Mouse (Mus musculus) cortical plate, adult 2 months (tissue): Measurements from ENCODE around the gene Sirpa.

Source experiments
- CTCF ChIP-seq: fragments of 200-500 bp; IDR thresholded peaks from 2 replicates; pipeline ENCODE4 v1.5.1; 2011; ENCODE audit warnings: mild to moderate bottlenecking, control low read depth, low read length; ENCODE audit not compliant: insufficient read depth; ENCODE audit errors: extremely low read depth
- POLR2A ChIP-seq: fragments of 200-500 bp; IDR thresholded peaks from 2 replicates; pipeline ENCODE4 v1.6.1; 2011; ENCODE audit warnings: mild to moderate bottlenecking, low read length, control low read depth; ENCODE audit not compliant: insufficient read depth; ENCODE audit errors: extremely low read depth

- no peak for TF ChIP-seq POLR2A
- TF ChIP-seq CTCF: no peak
Measured at GRCm38 (mm10) chr2:129630978-129631660, 38.5 kb downstream of the Sirpa start.
